Mouse (Mus musculus): ENCODE measurements around the gene Ulk3. TPM values are rescaled to one million over a fixed set of nuclear protein-coding genes. Genes with fewer than 3 reads are reported as not detected.

The Ulk3 gene
- total and polyA plus RNA-seq, 2 experiments from 2014 or later = 15.6 to 31.4 TPM

DNA sequence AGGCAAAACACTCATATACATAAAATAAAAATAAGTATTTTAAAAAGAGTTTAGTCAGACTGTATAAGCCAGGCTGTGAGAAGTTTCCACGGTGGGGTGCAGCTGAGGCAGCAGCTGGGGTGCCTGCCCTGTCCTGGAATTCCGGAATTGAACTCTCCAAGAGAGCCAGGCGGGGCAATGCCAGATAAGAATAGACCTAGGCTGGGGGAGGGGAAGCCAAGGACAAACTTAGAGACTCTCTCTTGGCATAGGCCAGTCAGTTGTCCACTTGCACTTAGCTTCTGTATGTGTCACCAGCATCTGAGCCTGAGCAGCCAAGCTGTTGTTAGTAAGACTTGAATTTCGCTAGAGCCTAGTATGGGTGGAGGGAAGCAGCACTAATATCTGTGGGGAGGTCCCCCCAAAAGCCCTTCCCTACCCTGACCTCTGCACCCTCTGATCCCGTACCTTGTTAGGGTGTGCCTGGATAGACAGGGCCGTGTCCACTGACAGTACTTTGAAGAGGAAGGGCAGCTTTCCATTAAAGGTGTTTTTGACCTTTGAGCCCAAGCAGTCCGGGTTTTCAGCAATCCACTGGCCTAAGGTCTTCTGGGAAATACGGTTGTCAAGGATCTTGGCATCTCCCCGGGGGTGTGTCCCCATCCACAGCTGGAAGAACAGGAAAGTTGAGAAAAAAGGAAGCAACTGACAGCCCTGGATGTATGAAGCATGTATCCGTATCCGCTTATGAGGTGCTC is 39.0 kb upstream of the Ulk3 start:
- 92% methylated on average over 11 of the region's 11 CpGs for WGBS
- Histone ChIP-seq H3K9ac (no peak overlapping the region), H3K36me3 (ENCODE audit: insufficient read depth) (peaks cover 45% of the 10 kb centered on the region)

DNA sequence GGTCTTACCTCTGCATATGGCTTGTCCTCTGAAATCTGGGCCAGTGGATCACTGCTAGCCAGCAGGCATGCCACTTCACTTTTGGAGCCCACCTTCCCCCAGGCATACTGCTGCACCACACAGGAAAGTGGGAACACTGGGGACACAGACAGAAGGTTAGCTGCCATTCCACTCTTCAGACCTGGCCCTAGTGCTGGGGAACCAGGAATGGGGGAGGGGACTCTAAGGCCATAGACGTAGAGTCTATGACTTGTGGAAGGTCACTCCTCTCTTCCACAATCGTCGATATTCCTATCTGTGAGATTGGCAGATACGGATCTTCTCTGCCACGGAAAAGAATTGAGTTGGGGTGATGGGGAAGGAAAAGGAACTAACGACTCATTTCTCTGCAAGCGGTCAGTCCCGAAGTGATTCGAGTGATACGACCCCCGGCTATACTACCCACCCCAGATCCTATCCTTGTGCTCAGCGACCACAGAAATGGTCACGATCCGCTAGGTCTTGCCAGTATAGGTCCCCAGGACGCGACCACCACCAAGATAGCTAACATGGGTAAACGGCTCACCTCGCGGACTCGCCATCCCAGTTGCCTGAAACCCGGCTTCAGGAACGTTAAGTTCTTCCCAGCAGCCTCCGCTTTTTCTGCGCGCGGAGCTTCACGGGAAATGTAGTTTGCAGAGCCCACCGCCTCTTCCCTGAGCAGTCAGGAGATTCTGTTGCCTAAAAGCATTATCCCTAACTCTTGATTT is 36.9 kb upstream of the Ulk3 start, which contains the start of gene Mpi:
Gene Mpi, minus strand, starts transcription at position 625 of the 749 bp plus-strand sequence.
- under 1% methylated on average over 28 of the region's 28 CpGs for WGBS
- peaks cover 29% of the 10 kb centered on the region for H3K36me3 ChIP-seq (ENCODE audit: insufficient read depth)
- peak within 1 kb of the TSS; percentile 72 for H3K4me3 ChIP-seq (ENCODE audit: low read depth, low read length)
- no peaks in the 10 kb centered on the region for H3K27me3 ChIP-seq (ENCODE audit: insufficient read depth, low read length)
- peak; percentile 79 for DNase-seq
- H3K27ac ChIP-seq (ENCODE audit: low read depth, low read length) = no peak within 1 kb of the TSS; the same call in 1 of the 2 replicates
- peak within 1 kb of the TSS; percentile 62 for H3K9ac ChIP-seq
- peaks cover 5% of the 10 kb centered on the region; the same call in 1 of the 2 replicates for H3K4me1 ChIP-seq (ENCODE audit: insufficient read depth)
- peak; percentile 81 for ATAC-seq
- TF ChIP-seq CTCF (IDR thresholded peaks at IDR 0.05; ENCODE audit: low read depth) = no peak
- no peaks in the 10 kb centered on the region for H3K9me3 ChIP-seq (ENCODE audit: low read length)
- H3K4me2 ChIP-seq (ENCODE audit: low read depth) = peak within 1 kb of the TSS; percentile 74

More for the DNA sequence above, 39.0 kb upstream of the Ulk3 start:
- no peak overlapping the region for H3K4me2 ChIP-seq (ENCODE audit: low read depth)
- ATAC-seq = no peak
- H3K4me1 ChIP-seq (ENCODE audit: insufficient read depth) = peaks cover 5% of the 10 kb centered on the region; the same call in 1 of the 2 replicates
- no peak overlapping the region for H3K27ac ChIP-seq (ENCODE audit: low read depth, low read length)
- no peak for DNase-seq
- no peak for TF ChIP-seq CTCF (IDR thresholded peaks at IDR 0.05; ENCODE audit: low read depth)
- no peaks in the 10 kb centered on the region for H3K27me3 ChIP-seq (ENCODE audit: insufficient read depth, low read length)
- no peaks in the 10 kb centered on the region for H3K9me3 ChIP-seq (ENCODE audit: low read length)
- no peak overlapping the region for H3K4me3 ChIP-seq (ENCODE audit: low read depth, low read length)

DNA sequence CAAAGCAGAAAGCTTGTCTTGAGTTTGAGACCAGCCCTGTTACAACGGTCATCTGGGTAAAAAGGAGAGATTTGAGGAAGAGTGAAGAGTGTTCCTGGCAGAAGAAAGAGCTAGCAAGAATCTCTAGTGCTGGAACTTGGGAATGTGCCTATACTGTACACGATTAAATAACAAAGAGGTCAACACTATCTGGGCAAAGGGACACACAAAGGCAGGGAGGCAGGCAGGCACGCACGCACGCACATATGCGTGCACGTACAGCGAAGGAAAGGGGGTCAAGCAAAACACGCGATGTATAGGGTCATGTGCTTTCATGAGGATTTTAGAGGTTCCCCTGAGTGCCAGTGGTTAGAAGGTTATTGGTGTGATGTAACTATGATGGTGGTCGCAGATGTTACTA is 36.1 kb upstream of the Ulk3 start:
- Histone ChIP-seq H3K27me3 (ENCODE audit: insufficient read depth, low read length) (no peaks in the 10 kb centered on the region), H3K27ac (ENCODE audit: low read depth, low read length) (no peak overlapping the region), H3K9ac (no peak overlapping the region), H3K4me1 (ENCODE audit: insufficient read depth) (peaks cover 5% of the 10 kb centered on the region; the same call in 1 of the 2 replicates), H3K9me3 (ENCODE audit: low read length) (no peaks in the 10 kb centered on the region), H3K4me2 (ENCODE audit: low read depth) (no peak overlapping the region), H3K4me3 (ENCODE audit: low read depth, low read length) (no peak overlapping the region), H3K36me3 (ENCODE audit: insufficient read depth) (peaks cover 23% of the 10 kb centered on the region)
- DNase-seq = no peak
- WGBS = 70% methylated on average over 11 of the region's 11 CpGs
- ATAC-seq = no peak
- TF ChIP-seq CTCF (IDR thresholded peaks at IDR 0.05; ENCODE audit: low read depth) = no peak

DNA sequence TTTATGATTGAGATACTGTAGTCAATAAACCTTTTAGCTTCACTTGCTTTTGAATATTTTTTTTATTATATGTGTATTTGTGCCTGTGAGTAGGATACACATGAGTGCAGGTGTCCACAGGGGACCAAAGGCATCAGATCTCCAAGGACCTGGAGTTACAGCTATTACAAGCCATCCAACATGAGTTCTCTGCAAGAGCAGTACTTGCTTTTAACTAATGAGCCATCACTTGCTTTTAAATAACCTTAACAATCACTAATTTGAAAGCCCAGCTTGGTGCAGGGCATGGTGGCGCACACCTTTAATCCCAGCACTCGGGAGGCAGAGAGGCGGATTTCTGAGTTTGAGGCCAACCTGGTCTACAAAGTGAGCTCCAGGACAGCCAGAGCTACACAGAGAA is 34.5 kb upstream of the Ulk3 start:
- no peak for DNase-seq
- Histone ChIP-seq H3K36me3 (ENCODE audit: insufficient read depth) (0 out of 2 replicates have a peak, but pooled peaks cover 9% of the 10 kb centered on the region), H3K9me3 (ENCODE audit: low read length) (no peaks in the 10 kb centered on the region), H3K4me1 (ENCODE audit: insufficient read depth) (peaks cover 5% of the 10 kb centered on the region; the same call in 1 of the 2 replicates), H3K4me3 (ENCODE audit: low read depth, low read length) (no peak overlapping the region), H3K4me2 (ENCODE audit: low read depth) (no peak overlapping the region), H3K27ac (ENCODE audit: low read depth, low read length) (no peak overlapping the region), H3K27me3 (ENCODE audit: insufficient read depth, low read length) (no peaks in the 10 kb centered on the region), H3K9ac (no peak overlapping the region)
- no peak for ATAC-seq
- WGBS = 34% methylated on average over 3 of the region's 3 CpGs
- TF ChIP-seq CTCF (IDR thresholded peaks at IDR 0.05; ENCODE audit: low read depth) = no peak

DNA sequence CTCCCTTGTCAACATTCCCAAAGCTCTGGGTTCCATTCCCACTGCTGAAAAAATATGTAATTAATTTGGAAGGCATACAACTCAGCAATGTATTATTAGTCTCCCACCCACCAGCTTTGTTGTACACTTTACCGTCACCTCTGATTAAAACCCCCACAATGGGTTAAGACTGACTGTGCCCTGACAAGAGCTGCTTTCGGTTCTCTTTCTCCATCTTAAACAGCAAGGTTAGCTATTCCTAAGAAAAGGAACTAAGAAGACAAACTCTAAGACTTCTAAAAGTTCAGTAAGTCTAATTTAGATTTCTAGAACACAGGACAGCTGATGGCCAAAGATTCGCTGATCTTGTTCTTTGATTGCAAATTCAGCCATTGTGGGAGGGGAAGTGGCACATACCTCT is 32.0 kb upstream of the Ulk3 start:
- ATAC-seq = no peak
- no peak for DNase-seq
- 62% methylated on average over 3 of the region's 3 CpGs for WGBS
- H3K27ac ChIP-seq (ENCODE audit: low read depth, low read length) = no peak overlapping the region
- H3K4me2 ChIP-seq (ENCODE audit: low read depth) = no peak overlapping the region
- H3K4me3 ChIP-seq (ENCODE audit: low read depth, low read length) = no peak overlapping the region
- no peak for TF ChIP-seq CTCF (IDR thresholded peaks at IDR 0.05; ENCODE audit: low read depth)
- no peaks in the 10 kb centered on the region for H3K27me3 ChIP-seq (ENCODE audit: insufficient read depth, low read length)
- peaks cover 10% of the 10 kb centered on the region for H3K4me1 ChIP-seq (ENCODE audit: insufficient read depth)
- H3K9ac ChIP-seq = no peak overlapping the region
- H3K9me3 ChIP-seq (ENCODE audit: low read length) = no peaks in the 10 kb centered on the region
- H3K36me3 ChIP-seq (ENCODE audit: insufficient read depth) = no peaks in the 10 kb centered on the region

DNA sequence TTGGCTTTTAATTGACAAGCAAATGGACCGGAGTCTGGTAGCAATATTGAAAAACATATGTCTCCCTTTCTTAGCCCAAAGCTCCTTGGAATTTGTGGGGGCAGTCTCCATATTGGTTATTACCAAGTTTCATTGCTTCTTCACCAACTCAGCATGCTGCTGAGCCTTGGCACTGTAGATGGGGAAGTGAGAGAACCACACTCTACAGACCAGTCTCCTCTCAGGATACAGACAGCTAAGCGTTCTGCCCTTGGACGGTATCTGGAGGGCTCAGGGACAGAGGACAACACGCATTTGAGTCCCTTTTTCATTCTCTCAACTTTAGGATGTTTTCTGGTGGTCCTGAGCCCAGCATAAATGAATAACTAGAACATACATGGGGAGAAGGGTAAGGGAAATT is 30.6 kb upstream of the Ulk3 start:
- H3K9ac ChIP-seq = no peak overlapping the region
- no peak overlapping the region for H3K4me3 ChIP-seq (ENCODE audit: low read depth, low read length)
- H3K4me2 ChIP-seq (ENCODE audit: low read depth) = no peak overlapping the region
- ATAC-seq (no peak), DNase-seq (no peak)
- WGBS = 89% methylated on average over 4 of the region's 4 CpGs
- TF ChIP-seq CTCF (IDR thresholded peaks at IDR 0.05; ENCODE audit: low read depth) = no peak
- no peak overlapping the region for H3K27ac ChIP-seq (ENCODE audit: low read depth, low read length)
- no peaks in the 10 kb centered on the region for H3K27me3 ChIP-seq (ENCODE audit: insufficient read depth, low read length)
- no peaks in the 10 kb centered on the region for H3K9me3 ChIP-seq (ENCODE audit: low read length)
- no peaks in the 10 kb centered on the region for H3K36me3 ChIP-seq (ENCODE audit: insufficient read depth)
- H3K4me1 ChIP-seq (ENCODE audit: insufficient read depth) = peaks cover 10% of the 10 kb centered on the region

DNA sequence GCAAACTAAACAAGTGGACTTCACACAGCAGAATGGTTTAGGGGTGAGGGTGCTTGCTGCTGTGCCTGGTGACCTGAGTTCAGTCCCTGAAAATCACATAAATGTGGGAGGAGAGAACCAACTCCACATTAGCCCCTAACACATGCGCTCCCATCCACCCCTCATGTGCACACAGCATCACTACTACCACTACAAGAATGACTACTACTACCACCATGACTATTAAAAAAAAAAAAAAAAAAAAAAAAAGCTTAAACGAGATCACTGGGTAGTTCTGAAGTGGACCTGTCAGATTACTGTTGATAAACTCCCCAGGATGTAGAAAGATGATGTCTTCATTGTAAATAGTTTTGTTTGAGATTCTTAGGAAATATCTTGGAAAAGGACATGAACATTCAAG is 29.7 kb upstream of the Ulk3 start:
- no peak for TF ChIP-seq CTCF (IDR thresholded peaks at IDR 0.05; ENCODE audit: low read depth)
- 72% methylated on average over 2 of the region's 2 CpGs for WGBS
- Histone ChIP-seq H3K36me3 (ENCODE audit: insufficient read depth) (no peaks in the 10 kb centered on the region), H3K9ac (no peak overlapping the region), H3K27ac (ENCODE audit: low read depth, low read length) (no peak overlapping the region), H3K4me2 (ENCODE audit: low read depth) (no peak overlapping the region), H3K4me1 (ENCODE audit: insufficient read depth) (peaks cover 10% of the 10 kb centered on the region), H3K4me3 (ENCODE audit: low read depth, low read length) (no peak overlapping the region), H3K9me3 (ENCODE audit: low read length) (no peaks in the 10 kb centered on the region), H3K27me3 (ENCODE audit: insufficient read depth, low read length) (no peaks in the 10 kb centered on the region)
- DNase-seq (no peak), ATAC-seq (no peak)

All from forebrain, postnatal 0 days (tissue).